Mouse (Mus musculus) midbrain, embryonic 10.5 days (tissue): ENCODE data around the gene Tectb. TPM values are rescaled to one million over a fixed set of nuclear protein-coding genes. Genes with fewer than 3 reads are reported as not detected.
"Not testable (repeated sequence)": the region's sequence is repeated elsewhere in the genome, so short reads cannot be mapped to it uniquely, and the experiment has no call there.

Experiments
- DNase-seq: peaks from one replicate; pipeline ENCODE4 v3.0.0-alpha.2; 2017; ENCODE audit warnings: low spot score
- H3K27ac ChIP-seq: fragments of 300-500 bp; sonication (generic); replicated peaks from 2 replicates; pipeline ENCODE4 v1.5.1; 2016; ENCODE audit warnings: mild to moderate bottlenecking
- H3K27me3 ChIP-seq: fragments of 300-500 bp; sonication (generic); 2 replicates; pipeline ENCODE4 v1.6.1; 2016; ENCODE audit warnings: low read depth, mild to moderate bottlenecking; ENCODE audit not compliant: poor library complexity, severe bottlenecking
- H3K36me3 ChIP-seq: fragments of 300-500 bp; sonication (generic); 2 replicates; pipeline ENCODE4 v1.6.1; 2016; ENCODE audit warnings: mild to moderate bottlenecking, moderate library complexity
- H3K4me1 ChIP-seq: fragments of 300-500 bp; sonication (generic); 2 replicates; pipeline ENCODE4 v1.6.1; 2016
- H3K4me3 ChIP-seq: fragments of 300-500 bp; sonication (generic); 2 replicates; pipeline ENCODE4 v1.5.1; 2016; ENCODE audit warnings: mild to moderate bottlenecking, moderate library complexity
- H3K9me3 ChIP-seq: fragments of 300-500 bp; sonication (generic); replicated peaks from 2 replicates; pipeline ENCODE4 v1.6.1; 2016; ENCODE audit warnings: mild to moderate bottlenecking
- WGBS: fragments of 180-500 bp; shearing (Covaris S2); methylation state at CpG from one replicate; pipeline ENCODE4 v1.1.7; 2016; 5-methylcytosine and 5-hydroxymethylcytosine counted together
- polyA plus RNA-seq: library from polyadenylated mRNA; unstranded; fragments of >200 nt; fragmentation: Nextera tagmentation; extraction: Ambion mirVana; gene quantifications from 2 replicates; pipeline ENCODE4 v1.2.1, GENCODE M21; 2016

Gene Tectb
- polyA plus RNA-seq, 1 experiment from 2014 or later, result not detected

GRCm38 (mm10) chr19:55167741-55168140, 12.8 kb upstream of the Tectb start:
- Histone ChIP-seq H3K9me3 (peaks cover 16% of the 10 kb centered on the region), H3K4me3 (no peak overlapping the region), H3K36me3 (no peaks in the 10 kb centered on the region), H3K27me3 (no peaks in the 10 kb centered on the region), H3K27ac (no peak overlapping the region), H3K4me1 (no peaks in the 10 kb centered on the region)
- no peak for DNase-seq
- WGBS, result 80% methylated on average over 2 of the region's 2 CpGs

GRCm38 (mm10) chr19:55168360-55168759, 12.2 kb upstream of the Tectb start:
- no peak overlapping the region for H3K27ac ChIP-seq
- H3K9me3 ChIP-seq, result peaks cover 16% of the 10 kb centered on the region
- H3K27me3 ChIP-seq, result no peaks in the 10 kb centered on the region
- no peak for DNase-seq
- H3K36me3 ChIP-seq, result no peaks in the 10 kb centered on the region
- no peak overlapping the region for H3K4me3 ChIP-seq
- H3K4me1 ChIP-seq, result no peaks in the 10 kb centered on the region
- WGBS, result 83% methylated on average over 6 of the region's 6 CpGs

GRCm38 (mm10) chr19:55169236-55169729, 11.2 kb upstream of the Tectb start:
- 92% methylated on average over 8 of the region's 8 CpGs for WGBS
- DNase-seq, H3K4me1 ChIP-seq, H3K27ac ChIP-seq, H3K27me3 ChIP-seq, H3K4me3 ChIP-seq, H3K36me3 ChIP-seq: not testable (repeated sequence)
- peaks cover 16% of the 10 kb centered on the region for H3K9me3 ChIP-seq

- Histone ChIP-seq H3K27me3 (no peaks in the 10 kb centered on the region), H3K4me3 (no peak overlapping the region), H3K9me3 (peaks cover 16% of the 10 kb centered on the region), H3K4me1 (no peaks in the 10 kb centered on the region), H3K27ac (no peak overlapping the region), H3K36me3 (no peaks in the 10 kb centered on the region)
- no peak for DNase-seq
These were observed 10.1 kb upstream of the Tectb start for GRCm38 (mm10) chr19:55170399-55170798.

GRCm38 (mm10) chr19:55171585-55171984, 8.9 kb upstream of the Tectb start:
- Histone ChIP-seq H3K36me3 (no peaks in the 10 kb centered on the region), H3K9me3 (peaks cover 16% of the 10 kb centered on the region), H3K4me3 (no peak overlapping the region), H3K27ac (no peak overlapping the region), H3K4me1 (no peaks in the 10 kb centered on the region), H3K27me3 (no peaks in the 10 kb centered on the region)
- DNase-seq, result no peak
- WGBS, result 83% methylated on average over 1 of the region's 1 CpGs

- Histone ChIP-seq H3K27me3 (no peaks in the 10 kb centered on the region), H3K9me3 (no peaks in the 10 kb centered on the region), H3K4me3 (no peak overlapping the region), H3K36me3 (no peaks in the 10 kb centered on the region), H3K4me1 (peaks cover 16% of the 10 kb centered on the region), H3K27ac (peak overlapping the region; percentile 42; the same call in 1 of the 2 replicates)
- WGBS, result 89% methylated on average over 3 of the region's 3 CpGs
- no peak for DNase-seq
These were observed 3.4 kb upstream of the Tectb start for GRCm38 (mm10) chr19:55177143-55177542.

- Histone ChIP-seq H3K27ac (peak overlapping the region; percentile 71), H3K4me1 (peaks cover 23% of the 10 kb centered on the region), H3K4me3 (no peak overlapping the region), H3K9me3 (no peaks in the 10 kb centered on the region), H3K36me3 (no peaks in the 10 kb centered on the region), H3K27me3 (no peaks in the 10 kb centered on the region)
- 78% methylated on average over 7 of the region's 7 CpGs for WGBS
- no peak for DNase-seq
These were observed 3.9 kb downstream of the Tectb start for GRCm38 (mm10) chr19:55184442-55184841.

GRCm38 (mm10) chr19:55185074-55185473, 4.5 kb downstream of the Tectb start:
- no peaks in the 10 kb centered on the region for H3K36me3 ChIP-seq
- H3K4me1 ChIP-seq, result peaks cover 23% of the 10 kb centered on the region
- peak; percentile 42 for DNase-seq
- no peak overlapping the region for H3K4me3 ChIP-seq
- WGBS, result 48% methylated on average over 7 of the region's 7 CpGs
- peak overlapping the region; percentile 71 for H3K27ac ChIP-seq
- H3K9me3 ChIP-seq, result no peaks in the 10 kb centered on the region
- H3K27me3 ChIP-seq, result no peaks in the 10 kb centered on the region

- Histone ChIP-seq H3K36me3 (no peaks in the 10 kb centered on the region), H3K9me3 (no peaks in the 10 kb centered on the region), H3K27ac (peak overlapping the region; percentile 71), H3K27me3 (no peaks in the 10 kb centered on the region), H3K4me3 (no peak overlapping the region), H3K4me1 (peaks cover 23% of the 10 kb centered on the region)
- peak; percentile 21 for DNase-seq
- 49% methylated on average over 3 of the region's 3 CpGs for WGBS
These were observed 5.1 kb downstream of the Tectb start for GRCm38 (mm10) chr19:55185651-55186050.

- Histone ChIP-seq H3K9me3 (no peaks in the 10 kb centered on the region), H3K4me1 (peaks cover 34% of the 10 kb centered on the region), H3K27ac (0 out of 2 replicates have a peak overlapping the region, but pooled peaks have one; percentile 9), H3K36me3 (no peaks in the 10 kb centered on the region), H3K4me3 (no peak overlapping the region), H3K27me3 (no peaks in the 10 kb centered on the region)
- no peak for DNase-seq
- 83% methylated on average over 5 of the region's 5 CpGs for WGBS
These were observed 9.5 kb downstream of the Tectb start for GRCm38 (mm10) chr19:55190065-55190464.

- no peak overlapping the region for H3K4me3 ChIP-seq
- no peaks in the 10 kb centered on the region for H3K9me3 ChIP-seq
- no peaks in the 10 kb centered on the region for H3K36me3 ChIP-seq
- peak overlapping the region; percentile 64 for H3K27ac ChIP-seq
- H3K27me3 ChIP-seq, result no peaks in the 10 kb centered on the region
- DNase-seq, result no peak
- H3K4me1 ChIP-seq, result peaks cover 23% of the 10 kb centered on the region
- WGBS, result 77% methylated on average over 2 of the region's 2 CpGs
These were observed 11.1 kb downstream of the Tectb start for GRCm38 (mm10) chr19:55191596-55191995.

- no peaks in the 10 kb centered on the region for H3K27me3 ChIP-seq
- no peak for DNase-seq
- peak overlapping the region; percentile 64 for H3K27ac ChIP-seq
- H3K4me3 ChIP-seq, result no peak overlapping the region
- 91% methylated on average over 21 of the region's 21 CpGs for WGBS
- peaks cover 23% of the 10 kb centered on the region for H3K4me1 ChIP-seq
- H3K36me3 ChIP-seq, result no peaks in the 10 kb centered on the region
- no peaks in the 10 kb centered on the region for H3K9me3 ChIP-seq
These were observed 11.9 kb downstream of the Tectb start for GRCm38 (mm10) chr19:55192254-55192945.

GRCm38 (mm10) chr19:55193717-55194394, 13.3 kb downstream of the Tectb start:
- Histone ChIP-seq H3K27ac (peak overlapping the region; percentile 28; the same call in 1 of the 2 replicates), H3K36me3 (no peaks in the 10 kb centered on the region), H3K27me3 (no peaks in the 10 kb centered on the region), H3K4me3 (no peak overlapping the region), H3K4me1 (peaks cover 31% of the 10 kb centered on the region), H3K9me3 (no peaks in the 10 kb centered on the region)
- WGBS, result 67% methylated on average over 11 of the region's 11 CpGs
- DNase-seq, result no peak
